Mouse (Mus musculus) cortical plate, adult 2 months (tissue): ENCODE results near the gene Msantd3. TPM values are rescaled to one million over a fixed set of nuclear protein-coding genes. Genes with fewer than 3 reads are reported as not detected.

Experiments
- H3K27ac ChIP-seq: fragments of 200-500 bp; 2 replicates; pipeline ENCODE4 v1.5.1; 2012; ENCODE audit warnings: low read length, control low read depth, inconsistent platforms; ENCODE audit not compliant: insufficient read depth
- H3K4me1 ChIP-seq: fragments of 200-500 bp; 2 replicates; pipeline ENCODE4 v1.6.1; 2011; ENCODE audit warnings: low read length; ENCODE audit not compliant: control insufficient read depth, insufficient read depth
- H3K4me3 ChIP-seq: fragments of 200-500 bp; 2 replicates; pipeline ENCODE4 v1.5.1; 2011; ENCODE audit warnings: mild to moderate bottlenecking, low read length, control low read depth; ENCODE audit not compliant: insufficient read depth
- CTCF ChIP-seq: fragments of 200-500 bp; IDR thresholded peaks from 2 replicates; pipeline ENCODE4 v1.5.1; 2011; ENCODE audit warnings: mild to moderate bottlenecking, control low read depth, low read length; ENCODE audit not compliant: insufficient read depth; ENCODE audit errors: extremely low read depth
- POLR2A ChIP-seq: fragments of 200-500 bp; IDR thresholded peaks from 2 replicates; pipeline ENCODE4 v1.6.1; 2011; ENCODE audit warnings: mild to moderate bottlenecking, low read length, control low read depth; ENCODE audit not compliant: insufficient read depth; ENCODE audit errors: extremely low read depth
- polyA plus RNA-seq: library from polyadenylated mRNA; depleted of rRNA; stranded (reverse); fragments of >200 nt; gene quantifications from 2 replicates; pipeline ENCODE4 v1.2.3, GENCODE M21; 2012; rRNA removed

Gene Msantd3
- polyA plus RNA-seq = 23.6 and 23.9 TPM in 2 replicates

GRCm38 (mm10) chr4:48539841-48540575 lies at the start of gene Msantd3:
Msantd3 (plus strand) TSS chr4:48539935.
- H3K4me1 ChIP-seq = peaks cover 3% of the 10 kb centered on the region; the same call in 1 of the 2 replicates
- peak within 1 kb of the TSS; percentile 87 for H3K27ac ChIP-seq
- H3K4me3 ChIP-seq = peak within 1 kb of the TSS; percentile 71
- TF ChIP-seq POLR2A (0 out of 2 replicates have a peak, but pooled peaks have one; percentile 14), CTCF (no peak)

DNA sequence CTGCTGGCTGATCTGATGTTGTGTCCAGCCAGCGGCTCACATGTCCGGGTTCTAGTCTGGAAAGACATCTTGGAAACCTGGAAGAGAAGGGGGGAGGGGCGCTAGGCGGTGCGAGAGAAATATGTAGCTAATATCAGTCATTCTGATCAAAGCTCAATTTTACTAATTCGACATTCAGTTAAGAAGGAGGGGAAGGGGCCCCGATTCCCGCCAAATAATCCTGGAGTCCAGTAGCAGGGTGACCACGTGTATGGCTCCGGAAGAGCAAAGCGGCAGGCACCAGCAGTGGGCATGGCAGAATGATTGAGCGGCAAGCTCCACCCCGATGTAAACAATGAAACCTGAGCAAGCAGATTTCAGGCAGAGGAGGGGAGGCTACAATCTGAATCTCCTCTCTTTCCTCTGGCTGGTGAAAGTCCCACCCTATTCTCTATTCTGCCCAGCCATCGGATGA lies 48.4 kb upstream of the Msantd3 start:
- TF ChIP-seq POLR2A (no peak), CTCF (no peak)
- H3K4me3 ChIP-seq = peak overlapping the region; percentile 29; the same call in 1 of the 2 replicates
- no peak overlapping the region for H3K27ac ChIP-seq

DNA sequence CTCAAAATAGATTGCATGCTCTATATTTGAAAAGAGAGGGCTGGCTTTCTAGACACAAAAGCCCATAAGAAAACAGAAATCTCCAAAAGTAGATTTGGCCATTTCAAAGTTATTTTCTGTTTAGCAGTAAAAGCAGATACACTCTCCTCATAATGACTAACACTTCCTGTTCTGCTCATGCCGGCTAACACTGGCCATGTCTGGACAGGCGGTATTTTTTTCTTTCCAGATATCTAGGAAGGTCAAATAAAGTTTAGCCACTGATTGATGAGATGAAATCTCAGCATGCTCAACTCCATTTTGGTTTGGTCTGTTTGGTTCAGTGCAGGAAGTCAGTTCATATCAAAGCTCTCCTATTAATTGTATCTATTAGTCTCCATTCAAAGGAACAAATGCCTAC lies 47.2 kb upstream of the Msantd3 start:
- no peak for TF ChIP-seq CTCF
- no peak for TF ChIP-seq POLR2A
- no peak overlapping the region for H3K27ac ChIP-seq
- no peak overlapping the region for H3K4me3 ChIP-seq
- H3K4me1 ChIP-seq = no peaks in the 10 kb centered on the region

More for the DNA sequence above, 48.4 kb upstream of the Msantd3 start:
- H3K4me1 ChIP-seq = no peaks in the 10 kb centered on the region

GRCm38 (mm10) chr4:48510861-48511260 lies 28.9 kb upstream of the Msantd3 start:
- Histone ChIP-seq H3K27ac (no peak overlapping the region), H3K4me3 (no peak overlapping the region), H3K4me1 (no peaks in the 10 kb centered on the region)
- TF ChIP-seq CTCF = no peak

GRCm38 (mm10) chr4:48529559-48529958 lies 10.2 kb upstream of the Msantd3 start:
- no peak overlapping the region for H3K27ac ChIP-seq
- TF ChIP-seq CTCF (no peak), POLR2A (no peak)
- no peaks in the 10 kb centered on the region for H3K4me1 ChIP-seq
- no peak overlapping the region for H3K4me3 ChIP-seq

GRCm38 (mm10) chr4:48531804-48532601 lies 7.7 kb upstream of the Msantd3 start:
- TF ChIP-seq CTCF (no peak), POLR2A (no peak)
- H3K4me3 ChIP-seq = no peak overlapping the region
- H3K27ac ChIP-seq = no peak overlapping the region
- no peaks in the 10 kb centered on the region for H3K4me1 ChIP-seq

DNA sequence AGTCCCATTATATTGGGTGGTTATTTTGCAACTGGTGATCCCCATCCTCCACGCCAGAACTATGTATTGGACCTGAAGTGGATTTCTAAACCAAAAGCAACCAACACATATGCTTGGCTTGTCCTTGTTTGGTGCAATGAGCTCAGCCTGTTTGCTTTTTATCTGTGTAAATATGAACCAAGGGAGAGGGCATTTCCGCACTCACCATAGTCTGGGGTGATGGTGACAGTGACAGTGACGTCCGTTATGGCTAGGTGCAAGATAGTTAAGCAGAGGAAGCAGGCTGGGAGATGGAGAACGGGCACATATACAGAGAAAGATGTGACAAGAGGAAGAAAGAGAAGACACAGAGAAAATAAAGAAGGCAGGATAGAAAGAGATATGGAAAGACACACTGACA lies 3.5 kb upstream of the Msantd3 start:
- TF ChIP-seq POLR2A (no peak), CTCF (no peak)
- H3K4me3 ChIP-seq = no peak overlapping the region

GRCm38 (mm10) chr4:48537024-48537423 lies 2.7 kb upstream of the Msantd3 start:
- Histone ChIP-seq H3K27ac (no peak overlapping the region), H3K4me3 (no peak overlapping the region), H3K4me1 (peaks cover 2% of the 10 kb centered on the region; the same call in 1 of the 2 replicates)
- TF ChIP-seq CTCF (no peak), POLR2A (no peak)

More for the DNA sequence above, 3.5 kb upstream of the Msantd3 start:
- no peak overlapping the region for H3K27ac ChIP-seq
- H3K4me1 ChIP-seq = no peaks in the 10 kb centered on the region

- Histone ChIP-seq H3K27ac (no peak overlapping the region), H3K4me1 (peaks cover 3% of the 10 kb centered on the region; the same call in 1 of the 2 replicates), H3K4me3 (no peak overlapping the region)
- TF ChIP-seq CTCF = no peak
- TF ChIP-seq POLR2A = no peak
Measured at GRCm38 (mm10) chr4:48538581-48538980, 1.2 kb upstream of the Msantd3 start.
